23 mouse cellular contexts compared by ENCODE assay signal in the genomic region with DNA sequence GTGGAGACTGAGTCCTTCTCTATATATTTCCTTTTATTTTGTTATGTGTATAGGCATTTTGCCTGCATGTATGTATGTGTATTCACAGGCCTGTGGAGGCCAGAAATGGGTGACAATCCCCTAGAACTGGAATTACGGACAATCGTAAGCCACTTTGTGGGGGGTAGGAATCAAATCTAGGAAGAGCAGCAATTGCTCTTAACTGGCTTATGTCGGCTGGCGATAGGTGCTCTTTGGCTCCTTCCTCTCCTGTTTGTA. TPM values are rescaled to one million over a fixed set of nuclear protein-coding genes. Genes with fewer than 3 reads are reported as not detected.
DNase-seq lines count a peak whose midpoint lies in the region; ATAC-seq and TF ChIP-seq lines count a peak whose summit lies in the region.
"Had no signal": no experiment of that assay in that cellular context is flagged by ENCODE, and none has a peak within 500 bp of the region (broad histone marks: within the 10 kb centered on the region; RNA-seq: fewer than 3 reads in every experiment).

No protein-coding gene starts in this region.

- TF ChIP-seq RAD21 in CH12.LX (IDR thresholded peaks at IDR 0.05; ENCODE audit: low read depth, low read length): no peak

- dilution Hi-C loops in CH12.LX (cut with MboI; ENCODE audit: extremely low pct_ligation_motif_present, extremely low pct_unique_long_range_greater_than_20kb, low sequenced_read_pairs): no loop called here

- in situ Hi-C loops in CH12.LX (cut with MboI; ENCODE audit: low pct_ligation_motif_present, low pct_unique_long_range_greater_than_20kb, low sequenced_read_pairs): loop anchor here (25.0 kb wide), 2 partner anchors 232 to 268 kb away; no protein-coding TSS in a partner anchor

- no peak for TF ChIP-seq EP300 in CH12.LX (IDR thresholded peaks at IDR 0.05; ENCODE audit: low read length)

- no peak for TF ChIP-seq CTCF in CH12.LX (conservative IDR thresholded peaks at IDR 0.05 in 1 of 2, IDR thresholded peaks at IDR 0.05 in 1 of 2; ENCODE audit: low read depth in 2 of 2, low read length in 2 of 2)

- H3K79me2 ChIP-seq in CH12.LX (replicated peaks; ENCODE audit: control insufficient read depth, extremely low read depth, insufficient read depth, poor library complexity, severe bottlenecking): no peaks in the 10 kb centered on the region

- no peaks in the 10 kb centered on the region for H3K9me3 ChIP-seq in heart, embryonic 11.5 days (replicated peaks; ENCODE audit: control insufficient read depth, low read length)
- H3K9me3 ChIP-seq in CH12.LX (replicated peaks; ENCODE audit: low read length): no peaks in the 10 kb centered on the region
- H3K9me3 ChIP-seq in kidney, embryonic 16.5 days (ENCODE audit: low read length): no peaks in the 10 kb centered on the region
- H3K9me3 ChIP-seq in forebrain, embryonic 15.5 days: no peaks in the 10 kb centered on the region
- H3K9me3 ChIP-seq: embryonic facial prominence, embryonic 13.5 days; embryonic facial prominence, embryonic 15.5 days; forebrain, embryonic 13.5 days had no signal

- no peak overlapping the region for H3K27ac ChIP-seq in heart, embryonic 11.5 days (ENCODE audit: low read depth, low read length)
- no peak overlapping the region for H3K27ac ChIP-seq in CH12.LX (ENCODE audit: insufficient read depth, low read depth)
- no peak overlapping the region for H3K27ac ChIP-seq in kidney, embryonic 16.5 days (ENCODE audit: low read length)
- no peak overlapping the region for H3K27ac ChIP-seq in forebrain, embryonic 15.5 days (replicated peaks)
- H3K27ac ChIP-seq: embryonic facial prominence, embryonic 13.5 days; embryonic facial prominence, embryonic 15.5 days; forebrain, embryonic 13.5 days had no signal

- peak; percentile 11 for DNase-seq in heart, adult 11 months
- DNase-seq in 416B (ENCODE audit: low read depth) (peak; percentile 8), CH12.LX (ENCODE audit: extremely low read depth) (peak; percentile 43)
- DNase-seq: adrenal gland, adult 2 months; adrenal gland, postnatal 10 days; adrenal gland, postnatal 25 days; B cell, adult 2 months; cerebellum, adult 11 months; cerebellum, adult 18-20 months; cerebellum, adult 8-10 months; cerebellum, adult 9-11 months; cerebellum, postnatal 14 days; cerebellum, postnatal 36 days; embryo, embryonic 11 days had no signal

- no peak; the same call in 1 of the 2 replicates for TF ChIP-seq POLR2A in CH12.LX (IDR thresholded peaks at IDR 0.05; ENCODE audit: low read depth, low read length)

- H3K4me1 ChIP-seq in heart, embryonic 11.5 days (ENCODE audit: control insufficient read depth, insufficient read depth, low read length): no peaks in the 10 kb centered on the region
- H3K4me1 ChIP-seq in CH12.LX (ENCODE audit: control insufficient read depth in 1 of 2, insufficient read depth in 2 of 2): peaks cover 0 to 8% of the 10 kb centered on the region in 2 experiments; a peak in 1 of 4 replicates
- H3K4me1 ChIP-seq in kidney, embryonic 16.5 days (ENCODE audit: insufficient read depth, low read length): no peaks in the 10 kb centered on the region
- H3K4me1 ChIP-seq in forebrain, embryonic 15.5 days: no peaks in the 10 kb centered on the region
- H3K4me1 ChIP-seq: embryonic facial prominence, embryonic 13.5 days; embryonic facial prominence, embryonic 15.5 days; forebrain, embryonic 13.5 days had no signal

- 89% methylated on average over 4 of the region's 4 CpGs for WGBS in heart, embryonic 11.5 days (ENCODE audit: insufficient replicate concordance)
- WGBS in kidney, embryonic 16.5 days: 96% methylated on average over 4 of the region's 4 CpGs
- WGBS in forebrain, embryonic 15.5 days: 94% methylated on average over 4 of the region's 4 CpGs

- no peaks in the 10 kb centered on the region for H3K27me3 ChIP-seq in heart, embryonic 11.5 days (ENCODE audit: control insufficient read depth, insufficient read depth, low read length)
- no peaks in the 10 kb centered on the region for H3K27me3 ChIP-seq in CH12.LX (replicated peaks)
- no peaks in the 10 kb centered on the region for H3K27me3 ChIP-seq in kidney, embryonic 16.5 days (ENCODE audit: insufficient read depth, low read length)
- no peaks in the 10 kb centered on the region for H3K27me3 ChIP-seq in forebrain, embryonic 15.5 days
- H3K27me3 ChIP-seq: embryonic facial prominence, embryonic 13.5 days; embryonic facial prominence, embryonic 15.5 days; forebrain, embryonic 13.5 days had no signal

- no peak overlapping the region for H3K9ac ChIP-seq in heart, embryonic 11.5 days (ENCODE audit: low read depth, low read length)
- H3K9ac ChIP-seq in CH12.LX (ENCODE audit: insufficient read depth, low read depth): no peak overlapping the region
- H3K9ac ChIP-seq in kidney, embryonic 16.5 days (replicated peaks; ENCODE audit: low read length): no peak overlapping the region
- H3K9ac ChIP-seq in forebrain, embryonic 15.5 days (replicated peaks): no peak overlapping the region
- H3K9ac ChIP-seq: embryonic facial prominence, embryonic 13.5 days; embryonic facial prominence, embryonic 15.5 days; forebrain, embryonic 13.5 days had no signal

- no peak overlapping the region for H3K4me2 ChIP-seq in heart, embryonic 11.5 days
- H3K4me2 ChIP-seq in CH12.LX (ENCODE audit: insufficient read depth, low read depth, poor library complexity, severe bottlenecking): no peak overlapping the region
- no peak overlapping the region for H3K4me2 ChIP-seq in kidney, embryonic 16.5 days (replicated peaks; ENCODE audit: low read depth, low read length)
- no peak overlapping the region for H3K4me2 ChIP-seq in forebrain, embryonic 15.5 days (replicated peaks)
- H3K4me2 ChIP-seq: embryonic facial prominence, embryonic 13.5 days; embryonic facial prominence, embryonic 15.5 days; forebrain, embryonic 13.5 days had no signal

- H3K4me3 ChIP-seq in heart, embryonic 11.5 days (ENCODE audit: low read depth, low read length): no peak overlapping the region
- no peak overlapping the region for H3K4me3 ChIP-seq in CH12.LX (replicated peaks in 1 of 3; ENCODE audit: low read depth in 2 of 3, low read length in 2 of 3, poor library complexity in 1 of 3)
- no peak overlapping the region for H3K4me3 ChIP-seq in kidney, embryonic 16.5 days (ENCODE audit: low read length)
- no peak overlapping the region for H3K4me3 ChIP-seq in forebrain, embryonic 15.5 days
- H3K4me3 ChIP-seq: embryonic facial prominence, embryonic 13.5 days; embryonic facial prominence, embryonic 15.5 days; erythroblast, embryonic 14.5 days; forebrain, embryonic 13.5 days had no signal

- H3K36me3 ChIP-seq in heart, embryonic 11.5 days (ENCODE audit: control insufficient read depth, insufficient read depth, low read length): no peaks in the 10 kb centered on the region
- peaks cover 12 to 21% of the 10 kb centered on the region in 2 experiments for H3K36me3 ChIP-seq in CH12.LX (replicated peaks in 1 of 2; ENCODE audit: control insufficient read depth in 1 of 2, insufficient read depth in 1 of 2, low read length in 1 of 2)
- H3K36me3 ChIP-seq in kidney, embryonic 16.5 days (ENCODE audit: insufficient read depth, low read length): no peaks in the 10 kb centered on the region
- no peaks in the 10 kb centered on the region for H3K36me3 ChIP-seq in forebrain, embryonic 15.5 days
- H3K36me3 ChIP-seq: embryonic facial prominence, embryonic 13.5 days; embryonic facial prominence, embryonic 15.5 days had no signal

- no peak for ATAC-seq in heart, embryonic 11.5 days (replicated peaks; ENCODE audit: insufficient number of reproducible peaks, low FRiP score, low TSS enrichment)
- no peak for ATAC-seq in kidney, embryonic 16.5 days (ENCODE audit: low FRiP score, low TSS enrichment)
- ATAC-seq in forebrain, embryonic 15.5 days (replicated peaks): no peak
- ATAC-seq: CD4-positive, CD25-positive, alpha-beta regulatory T cell, adult 4 months; forebrain, embryonic 13.5 days; forebrain, embryonic 16.5 days had no signal

TF ChIP-seq in CH12.LX, 34 proteins besides CTCF, POLR2A, EP300 and RAD21:
- TF ChIP-seq NELFE (IDR thresholded peaks at IDR 0.05; ENCODE audit: low read depth, low read length) (peak; percentile 12; the same call in 1 of the 2 replicates), JUND (conservative IDR thresholded peaks at IDR 0.05; ENCODE audit: low read depth, low read length) (0 out of 2 replicates have a peak, but pooled peaks have one; percentile 7), MXI1 (IDR thresholded peaks at IDR 0.05; ENCODE audit: low read depth, low read length) (peak; percentile 24; the same call in 1 of the 2 replicates), SIN3A (IDR thresholded peaks at IDR 0.05; ENCODE audit: low read length) (peak; percentile 30; the same call in 1 of the 2 replicates), MEF2A (IDR thresholded peaks at IDR 0.05; ENCODE audit: borderline replicate concordance, low read depth, low read length) (no peak), ETS1 (conservative IDR thresholded peaks at IDR 0.05; ENCODE audit: low read depth, low read length) (no peak), BHLHE40 (IDR thresholded peaks at IDR 0.05; ENCODE audit: low read depth, low read length) (no peak), ZMIZ1 (IDR thresholded peaks at IDR 0.05; ENCODE audit: low read depth, low read length) (peak; percentile 26), POLR2AphosphoS2 (IDR thresholded peaks at IDR 0.05; ENCODE audit: low read depth, low read length) (peak; percentile 70), ELF1 (IDR thresholded peaks at IDR 0.05; ENCODE audit: low read depth, low read length) (no peak), RCOR1 (conservative IDR thresholded peaks at IDR 0.05; ENCODE audit: low read depth, low read length) (0 out of 2 replicates have a peak, but pooled peaks have one; percentile 11), CHD2 (IDR thresholded peaks at IDR 0.05; ENCODE audit: low read length) (peak; percentile 50; the same call in 1 of the 2 replicates)

RNA-seq across cellular contexts. Expression of gene Cnot2, which starts 23.5 kb away (rescaled TPM):
- polyA plus RNA-seq in heart, embryonic 11.5 days (2014; fragmentation: Nextera tagmentation; extraction: Ambion mirVana): 75.8 and 93.6 TPM in 2 replicates
- total RNA-seq in CH12.LX (2012; rRNA removed) (69.5 and 77.6 TPM in 2 replicates), CH12.LX (2014; rRNA removed) (150 and 155 TPM in 2 replicates)
- 92.2 and 97.0 TPM in 2 replicates for polyA plus RNA-seq in CH12.LX (2012; ENCODE audit: insufficient read length, low read depth)
- polyA plus RNA-seq in kidney, embryonic 16.5 days (2015; fragmentation: Nextera tagmentation; extraction: Ambion mirVana): 108 and 110 TPM in 2 replicates
- 117 and 122 TPM in 2 replicates for polyA plus RNA-seq in forebrain, embryonic 15.5 days (2015; fragmentation: Nextera tagmentation; extraction: Ambion mirVana)
